Comparison of ENCODE assay signal across 1 mouse cellular context in the genomic region with DNA sequence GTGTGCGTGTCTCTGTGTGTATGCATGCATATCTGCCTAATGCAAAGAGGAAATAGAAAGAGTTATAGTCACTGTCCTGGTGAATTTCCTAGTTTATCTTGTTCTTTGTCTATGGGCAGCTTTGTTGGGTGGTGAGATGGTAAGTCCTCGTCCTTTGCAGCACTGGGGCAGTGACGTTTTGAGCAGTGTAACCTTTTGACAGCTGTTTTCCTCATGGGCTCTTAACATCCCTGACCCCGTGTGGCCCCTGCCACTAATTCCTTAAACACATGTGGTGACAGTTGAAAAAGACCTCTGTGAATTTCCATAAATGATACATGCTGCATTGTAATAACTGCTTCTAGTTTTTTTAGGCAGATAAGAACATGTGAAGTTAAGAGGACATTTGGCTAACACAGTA.
TF ChIP-seq lines count a peak whose summit lies in the region.

No protein-coding gene starts in this region.

TF ChIP-seq in C2C12, 6 proteins besides CTCF, POLR2A, EP300 and RAD21 (continued from another document):
- TF ChIP-seq MYOG (IDR thresholded peaks at IDR 0.05; ENCODE audit: control insufficient read depth, extremely low read depth, insufficient read length), result no peak
- no peak for TF ChIP-seq CEBPB (IDR thresholded peaks at IDR 0.05; ENCODE audit: low read depth)
- no peak for TF ChIP-seq USF1 (IDR thresholded peaks at IDR 0.05; ENCODE audit: low read depth)
- TF ChIP-seq FOSL1 (IDR thresholded peaks at IDR 0.05; ENCODE audit: insufficient read depth, low read length, poor library complexity, severe bottlenecking), result no peak
